Comparison of ENCODE assay signal across 22 mouse cellular contexts in genomic region chr8:47636032-47636431, GRCm38 (mm10). TPM values are rescaled to one million over a fixed set of nuclear protein-coding genes. Genes with fewer than 3 reads are reported as not detected.
DNase-seq lines count a peak whose midpoint lies in the region; ATAC-seq and TF ChIP-seq lines count a peak whose summit lies in the region.
"Had no signal": no experiment of that assay in that cellular context is flagged by ENCODE, and none has a peak within 500 bp of the region (broad histone marks: within the 10 kb centered on the region; RNA-seq: fewer than 3 reads in every experiment).

No protein-coding gene starts in this region.

- TF ChIP-seq EP300 in MEL (IDR thresholded peaks at IDR 0.05; ENCODE audit: low read depth in 1 of 2, low read length in 2 of 2), result no peak

- no peak overlapping the region for H3K4me3 ChIP-seq in lung, embryonic 15.5 days
- no peak overlapping the region for H3K4me3 ChIP-seq in MEL (ENCODE audit: control insufficient read depth in 1 of 2, insufficient read depth in 1 of 2, low read depth in 2 of 2, low read length in 2 of 2)
- H3K4me3 ChIP-seq: embryonic facial prominence, embryonic 13.5 days; forebrain, embryonic 12.5 days; heart, embryonic 10.5 days; hindbrain, embryonic 10.5 days; intestine, embryonic 15.5 days had no signal

- WGBS in lung, embryonic 15.5 days, result 74% methylated on average over 3 of the region's 3 CpGs

- no peak for TF ChIP-seq POLR2A in MEL (IDR thresholded peaks at IDR 0.05; ENCODE audit: control insufficient read depth in 1 of 2, insufficient read depth in 1 of 2, low read depth in 1 of 2, low read length in 2 of 2, poor library complexity in 1 of 2)

- TF ChIP-seq RAD21 in MEL (IDR thresholded peaks at IDR 0.05; ENCODE audit: low read depth, low read length), result no peak

- no peaks in the 10 kb centered on the region for H3K9me3 ChIP-seq in lung, embryonic 15.5 days
- no peaks in the 10 kb centered on the region for H3K9me3 ChIP-seq in MEL (replicated peaks; ENCODE audit: insufficient read depth, low read length)
- H3K9me3 ChIP-seq: embryonic facial prominence, embryonic 13.5 days; G1E; heart, embryonic 10.5 days; intestine, embryonic 15.5 days had no signal

- no peaks in the 10 kb centered on the region for H3K36me3 ChIP-seq in lung, embryonic 15.5 days
- H3K36me3 ChIP-seq in MEL (ENCODE audit: control insufficient read depth in 1 of 2, insufficient read depth in 2 of 2, low read length in 2 of 2), result no peaks in the 10 kb centered on the region
- H3K36me3 ChIP-seq: embryonic facial prominence, embryonic 13.5 days; G1E; heart, embryonic 10.5 days; hindbrain, embryonic 10.5 days; intestine, embryonic 15.5 days had no signal

- H3K4me2 ChIP-seq in lung, embryonic 15.5 days, result peak overlapping the region; percentile 6; the same call in 1 of the 2 replicates
- H3K4me2 ChIP-seq: embryonic facial prominence, embryonic 13.5 days; forebrain, embryonic 12.5 days; intestine, embryonic 15.5 days had no signal

- no peak overlapping the region for H3K9ac ChIP-seq in lung, embryonic 15.5 days
- H3K9ac ChIP-seq in MEL (ENCODE audit: control insufficient read depth, low read depth, low read length, poor library complexity, severe bottlenecking), result no peak overlapping the region
- H3K9ac ChIP-seq: embryonic facial prominence, embryonic 13.5 days; forebrain, embryonic 12.5 days; intestine, embryonic 15.5 days had no signal

- H3K4me1 ChIP-seq in lung, embryonic 15.5 days, result no peaks in the 10 kb centered on the region
- H3K4me1 ChIP-seq in MEL (ENCODE audit: control insufficient read depth in 1 of 2, insufficient read depth in 2 of 2, low read length in 2 of 2), result 0 out of 4 replicates have a peak, but pooled peaks cover 0 to 5% of the 10 kb centered on the region in 2 experiments
- H3K4me1 ChIP-seq: forebrain, embryonic 12.5 days; heart, embryonic 10.5 days; intestine, embryonic 15.5 days had no signal

- TF ChIP-seq CTCF in MEL (IDR thresholded peaks at IDR 0.05 in 2 of 3, conservative IDR thresholded peaks at IDR 0.05 in 1 of 3; ENCODE audit: control insufficient read depth in 1 of 3, insufficient read depth in 1 of 3, low read depth in 2 of 3, low read length in 3 of 3, poor library complexity in 1 of 3, severe bottlenecking in 1 of 3), result no peak

- no peaks in the 10 kb centered on the region for H3K27me3 ChIP-seq in lung, embryonic 15.5 days
- H3K27me3 ChIP-seq in MEL (ENCODE audit: control insufficient read depth in 1 of 2, insufficient read depth in 2 of 2, low read length in 2 of 2), result no peaks in the 10 kb centered on the region; a peak in 1 of 4 replicates
- H3K27me3 ChIP-seq: embryonic facial prominence, embryonic 13.5 days; forebrain, embryonic 12.5 days; intestine, embryonic 15.5 days; Patski had no signal

- intact Hi-C loops in heart, postnatal 25 days (cut with DNase I), result no loop called here
- intact Hi-C loops in heart, postnatal 14 days (cut with DNase I), result no loop called here

- H3K79me2 ChIP-seq in MEL (ENCODE audit: control insufficient read depth, insufficient read depth, low read length, poor library complexity), result no peaks in the 10 kb centered on the region

- peak; percentile 10 to 24 for DNase-seq in cerebellum, postnatal 14 days
- no peak for DNase-seq in cerebellum, adult 11-12 months
- DNase-seq in lung, adult 18-20 months, result no peak
- DNase-seq in 416B (ENCODE audit: low read depth), result peak; percentile 32
- peak; percentile 26 for DNase-seq in MEL (ENCODE audit: low read depth, low spot score)
- no peak for DNase-seq in heart, postnatal 25 days (ENCODE audit: low spot score)
- no peak for DNase-seq in heart, postnatal 14 days
- DNase-seq: adrenal gland, postnatal 14 days; cerebellum, adult 18-20 months; gastrocnemius, postnatal 36 days; heart, adult 11 months; heart, postnatal 10 days; kidney, adult 18-20 months had no signal

- no peak for ATAC-seq in lung, embryonic 15.5 days (ENCODE audit: borderline replicate concordance, extremely low read depth, low FRiP score, low TSS enrichment)
- ATAC-seq: activated CD4-positive, CD25-positive, alpha-beta regulatory T cell, adult 4 months; intestine, embryonic 15.5 days; Patski had no signal

- no peak overlapping the region for H3K27ac ChIP-seq in lung, embryonic 15.5 days
- no peak overlapping the region for H3K27ac ChIP-seq in MEL (ENCODE audit: control insufficient read depth, low read depth, low read length)
- H3K27ac ChIP-seq: embryonic facial prominence, embryonic 13.5 days; forebrain, embryonic 12.5 days; heart, embryonic 10.5 days; hindbrain, embryonic 10.5 days; intestine, embryonic 15.5 days had no signal

TF ChIP-seq in MEL, 35 proteins besides CTCF, POLR2A, EP300 and RAD21:
- no peak for TF ChIP-seq CHD1 (IDR thresholded peaks at IDR 0.05; ENCODE audit: low read depth, low read length)
- no peak for TF ChIP-seq UBTF (IDR thresholded peaks at IDR 0.05; ENCODE audit: borderline replicate concordance, insufficient read depth, low read depth, low read length)
- TF ChIP-seq GABPA (IDR thresholded peaks at IDR 0.05; ENCODE audit: low read depth, low read length), result no peak
- TF ChIP-seq ZKSCAN1 (IDR thresholded peaks at IDR 0.05; ENCODE audit: low read depth, low read length), result no peak
- TF ChIP-seq MAFK (IDR thresholded peaks at IDR 0.05; ENCODE audit: borderline replicate concordance, low read depth, low read length), result peak; percentile 53; the same call in 1 of the 2 replicates
- no peak for TF ChIP-seq MAZ (IDR thresholded peaks at IDR 0.05; ENCODE audit: low read depth, low read length)
- TF ChIP-seq MAX (IDR thresholded peaks at IDR 0.05; ENCODE audit: low read length), result no peak
- TF ChIP-seq HCFC1 (IDR thresholded peaks at IDR 0.05; ENCODE audit: low read depth, low read length), result no peak
- TF ChIP-seq POLR2AphosphoS2 (IDR thresholded peaks at IDR 0.05; ENCODE audit: low read length), result no peak

RNA-seq across cellular contexts. Expression of gene Ing2, which starts 39.3 kb away (rescaled TPM):
- 13.6 and 13.7 TPM in 2 replicates for polyA plus RNA-seq in lung, embryonic 15.5 days (2015; fragmentation: Nextera tagmentation; extraction: Ambion mirVana)
- total RNA-seq in MEL (2012; rRNA removed), result 17.9 and 18.6 TPM in 2 replicates
- polyA plus RNA-seq in MEL (2012; ENCODE audit: insufficient read depth in 1 of 2, insufficient read length in 2 of 2, low read depth in 1 of 2, low replicate concordance in 2 of 2, missing spikeins in 1 of 2), result 100 to 1,000 TPM in 1 of 2 experiments, 10 to 100 TPM in 1; 61.7 to 363 TPM
- 1 to 10 TPM; 4.6 to 5.8 TPM for total RNA-seq in heart, postnatal 25 days (2021)
- total RNA-seq in heart, postnatal 14 days (2021), result 1 to 10 TPM; 8.9 to 9.1 TPM

Comparison
In these comparisons a context has a peak if more than half of its experiments do, and no peak if none do; other contexts are left out.
1. DNase-seq: peak in cerebellum, postnatal 14 days (2 of 2), 416B (single experiment) and MEL (single experiment); none in cerebellum, adult 11-12 months (single experiment), lung, adult 18-20 months (0 of 2), heart, postnatal 25 days (single experiment) and heart, postnatal 14 days (0 of 2).